Mouse (Mus musculus) hindbrain, embryonic 11.5 days (tissue): Measurements from ENCODE around the gene Gpatch2l. TPM values are rescaled to one million over a fixed set of nuclear protein-coding genes. Genes with fewer than 3 reads are reported as not detected.

Experiments
- ATAC-seq: fragments of 200-750 bp; cut with Nextera tagmentation; 2 replicates; pipeline ENCODE4 v1.8.0; 2017; ENCODE audit warnings: mild to moderate bottlenecking, moderate TSS enrichment, moderate library complexity; ENCODE audit not compliant: low FRiP score
- DNase-seq: peaks from one replicate; pipeline ENCODE4 v3.0.0-alpha.2; 2015; ENCODE audit warnings: low spot score
- H3K27ac ChIP-seq: fragments of 300-500 bp; sonication (generic); 2 replicates; pipeline ENCODE4 v1.5.1; 2014; ENCODE audit warnings: mild to moderate bottlenecking, low read depth, low read length
- H3K27me3 ChIP-seq: fragments of 300-500 bp; sonication (generic); 2 replicates; pipeline ENCODE4 v1.6.1; 2014; ENCODE audit warnings: mild to moderate bottlenecking, low read length, moderate library complexity, mixed read lengths; ENCODE audit not compliant: control insufficient read depth, insufficient read depth
- H3K36me3 ChIP-seq: fragments of 300-500 bp; sonication (generic); 2 replicates; pipeline ENCODE4 v1.6.1; 2014; ENCODE audit warnings: mild to moderate bottlenecking, low read length, moderate library complexity, mixed read lengths; ENCODE audit not compliant: control insufficient read depth, insufficient read depth
- H3K4me1 ChIP-seq: fragments of 300-500 bp; sonication (generic); replicated peaks from 2 replicates; pipeline ENCODE4 v1.6.1; 2014; ENCODE audit warnings: low read length, mixed read lengths; ENCODE audit not compliant: control insufficient read depth, insufficient read depth
- H3K4me2 ChIP-seq: fragments of 300-500 bp; sonication (generic); replicated peaks from 2 replicates; pipeline ENCODE4 v1.6.1; 2014; ENCODE audit warnings: mild to moderate bottlenecking, low read depth, low read length
- H3K4me3 ChIP-seq: fragments of 300-500 bp; sonication (generic); 2 replicates; pipeline ENCODE4 v1.5.1; 2014; ENCODE audit warnings: low read depth, low read length
- H3K9ac ChIP-seq: fragments of 300-500 bp; sonication (generic); 2 replicates; pipeline ENCODE4 v1.6.1; 2014; ENCODE audit warnings: low read depth, low read length
- H3K9me3 ChIP-seq: fragments of 300-500 bp; sonication (generic); 2 replicates; pipeline ENCODE4 v1.6.1; 2016; ENCODE audit warnings: low read length; ENCODE audit not compliant: control insufficient read depth
- WGBS: fragments of 180-500 bp; shearing (Covaris S2); extraction: QIAGEN DNeasy Blood & Tissue Kit; methylation state at CpG from one replicate; pipeline ENCODE4 v1.1.7; 2014; 5-methylcytosine and 5-hydroxymethylcytosine counted together
- polyA plus RNA-seq: library from polyadenylated mRNA; unstranded; fragments of >200 nt; fragmentation: Nextera tagmentation; extraction: Ambion mirVana; gene quantifications from 2 replicates; pipeline ENCODE4 v1.2.1, GENCODE M21; 2014

The Gpatch2l gene
- polyA plus RNA-seq, 1 experiment from 2014 or later: 17.4 TPM

GRCm38 (mm10) chr12:86254910-86255309 is 13.3 kb downstream of the Gpatch2l start:
- H3K9ac ChIP-seq: no peak overlapping the region
- WGBS: 87% methylated on average over 7 of the region's 7 CpGs
- no peak overlapping the region for H3K4me2 ChIP-seq
- no peak overlapping the region for H3K27ac ChIP-seq
- H3K27me3 ChIP-seq: no peaks in the 10 kb centered on the region
- DNase-seq (no peak), ATAC-seq (no peak)
- no peaks in the 10 kb centered on the region for H3K36me3 ChIP-seq
- H3K4me1 ChIP-seq: no peaks in the 10 kb centered on the region
- H3K4me3 ChIP-seq: no peak overlapping the region
- no peaks in the 10 kb centered on the region for H3K9me3 ChIP-seq

DNA sequence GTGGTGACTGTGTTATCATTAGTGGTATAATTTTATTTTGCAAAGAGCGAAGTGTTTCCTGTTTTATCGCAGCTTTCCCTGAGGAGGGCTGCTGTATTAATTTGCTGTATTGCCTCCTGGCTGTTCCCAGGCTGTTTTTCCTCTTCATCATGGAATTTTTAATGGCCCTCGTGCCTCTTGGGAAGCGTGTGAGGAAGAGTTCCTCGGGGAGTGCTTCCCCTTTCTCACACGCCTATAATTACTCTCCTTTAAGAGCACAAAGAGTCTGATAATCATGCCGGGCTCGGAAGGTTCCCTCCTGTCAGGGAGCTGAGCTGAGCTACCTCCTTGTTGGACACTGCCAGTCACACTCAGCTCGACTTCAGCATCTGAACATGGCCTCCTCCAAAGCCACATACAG is 30.0 kb downstream of the Gpatch2l start:
- no peaks in the 10 kb centered on the region for H3K4me1 ChIP-seq
- H3K4me2 ChIP-seq: no peak overlapping the region
- no peak overlapping the region for H3K9ac ChIP-seq
- no peak for ATAC-seq
- no peaks in the 10 kb centered on the region for H3K36me3 ChIP-seq
- H3K27me3 ChIP-seq: no peaks in the 10 kb centered on the region
- no peak overlapping the region for H3K4me3 ChIP-seq
- no peak for DNase-seq
- H3K9me3 ChIP-seq: no peaks in the 10 kb centered on the region
- 68% methylated on average over 9 of the region's 9 CpGs for WGBS
- H3K27ac ChIP-seq: no peak overlapping the region

DNA sequence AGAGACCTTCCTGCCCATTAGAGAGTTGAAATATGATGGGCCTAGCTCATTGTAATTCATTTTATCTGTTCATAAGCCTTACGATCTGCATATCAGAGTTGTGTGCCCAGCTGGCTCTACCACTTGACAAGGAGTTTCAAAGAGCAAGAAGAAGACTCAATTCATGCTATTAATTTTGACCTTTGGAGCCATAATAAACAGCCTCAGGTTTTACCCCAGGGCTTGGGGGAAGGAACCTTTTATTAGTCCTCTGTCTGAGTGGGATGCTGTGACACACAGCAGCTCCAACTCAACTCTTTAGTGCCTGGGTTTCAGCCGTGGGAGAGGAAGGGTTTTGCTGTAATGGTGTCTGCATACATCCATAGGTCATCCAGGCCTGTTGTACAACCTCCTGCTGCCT is 32.6 kb downstream of the Gpatch2l start:
- DNase-seq: no peak
- no peaks in the 10 kb centered on the region for H3K36me3 ChIP-seq
- WGBS: 81% methylated on average over 2 of the region's 2 CpGs

DNA sequence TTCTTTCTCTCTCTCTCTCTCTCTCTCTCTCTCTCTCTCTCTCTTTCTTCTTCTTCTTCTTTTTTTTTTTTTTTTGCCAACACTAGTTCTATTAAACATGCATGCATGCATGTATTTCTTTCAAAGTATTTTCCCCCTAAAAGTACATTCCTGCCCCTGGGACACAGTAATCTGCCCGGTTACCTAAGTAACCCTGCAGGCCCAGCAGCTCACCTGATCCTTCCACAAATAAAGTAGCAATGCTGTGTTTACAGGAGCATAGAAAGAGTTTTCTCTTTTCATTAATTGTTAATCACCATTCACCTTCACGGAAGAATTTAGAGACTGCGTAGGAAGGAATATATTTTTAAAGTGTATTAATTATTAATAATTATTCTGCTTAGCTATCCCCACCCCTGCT is 34.1 kb downstream of the Gpatch2l start:
- Histone ChIP-seq H3K36me3 (no peaks in the 10 kb centered on the region), H3K4me2 (no peak overlapping the region), H3K4me3 (no peak overlapping the region), H3K27ac (no peak overlapping the region), H3K4me1 (no peaks in the 10 kb centered on the region), H3K9ac (no peak overlapping the region), H3K9me3 (no peaks in the 10 kb centered on the region), H3K27me3 (no peaks in the 10 kb centered on the region)
- ATAC-seq: no peak
- 90% methylated on average over 3 of the region's 3 CpGs for WGBS
- DNase-seq: no peak

More for the DNA sequence above, 32.6 kb downstream of the Gpatch2l start:
- H3K9me3 ChIP-seq: no peaks in the 10 kb centered on the region
- no peak overlapping the region for H3K4me3 ChIP-seq
- no peaks in the 10 kb centered on the region for H3K4me1 ChIP-seq
- no peak overlapping the region for H3K9ac ChIP-seq
- H3K27ac ChIP-seq: no peak overlapping the region
- H3K4me2 ChIP-seq: no peak overlapping the region
- ATAC-seq: no peak
- H3K27me3 ChIP-seq: no peaks in the 10 kb centered on the region

DNA sequence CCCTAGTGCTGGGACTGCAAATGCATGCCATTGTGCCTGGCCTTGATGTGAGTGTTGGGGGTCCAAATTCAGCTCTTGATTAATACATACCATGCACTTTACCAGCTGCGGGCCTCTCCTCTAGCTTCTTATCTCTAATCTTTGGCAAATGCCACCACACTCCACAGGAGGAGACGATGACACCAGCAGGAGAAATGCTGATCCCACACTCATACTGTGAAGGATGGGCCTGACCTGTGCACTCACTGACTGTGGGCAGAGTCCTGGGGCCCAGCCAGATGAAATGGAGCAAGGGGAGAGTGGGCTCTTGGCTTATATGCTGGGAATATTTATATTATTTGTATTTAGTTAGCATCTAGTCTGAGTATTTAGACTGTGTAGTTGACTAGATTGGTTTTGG is 34.8 kb downstream of the Gpatch2l start:
- H3K36me3 ChIP-seq: no peaks in the 10 kb centered on the region
- no peak overlapping the region for H3K9ac ChIP-seq
- no peaks in the 10 kb centered on the region for H3K27me3 ChIP-seq
- DNase-seq (no peak), ATAC-seq (no peak)
- 74% methylated on average over 2 of the region's 2 CpGs for whole genome bisulfite sequencing
- H3K4me1 ChIP-seq: no peaks in the 10 kb centered on the region
- H3K9me3 ChIP-seq: no peaks in the 10 kb centered on the region
- no peak overlapping the region for H3K4me2 ChIP-seq
- H3K27ac ChIP-seq: no peak overlapping the region
- H3K4me3 ChIP-seq: no peak overlapping the region

DNA sequence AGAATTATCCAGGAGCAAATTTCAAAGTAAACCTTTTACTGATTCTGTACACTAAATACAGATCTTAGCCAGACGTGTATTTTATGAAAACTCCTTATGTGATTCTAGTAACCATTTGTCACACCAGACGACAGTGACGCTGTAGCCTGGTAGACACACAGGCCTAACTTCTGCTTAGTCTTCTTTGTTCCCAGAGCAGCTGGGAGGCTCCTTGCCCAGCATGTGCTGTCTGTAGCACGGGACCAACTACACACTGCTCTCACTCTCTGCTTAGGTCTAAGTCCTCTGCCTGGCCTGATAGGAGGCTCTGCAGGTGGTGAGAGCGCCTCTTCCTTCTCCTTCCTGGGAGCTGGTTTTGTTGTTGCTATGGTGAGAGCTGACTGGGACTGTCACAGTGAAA is 35.2 kb downstream of the Gpatch2l start:
- Histone ChIP-seq H3K4me1 (no peaks in the 10 kb centered on the region), H3K9me3 (no peaks in the 10 kb centered on the region), H3K27ac (0 out of 2 replicates have a peak overlapping the region, but pooled peaks have one; percentile 2), H3K9ac (no peak overlapping the region), H3K27me3 (no peaks in the 10 kb centered on the region), H3K4me2 (no peak overlapping the region), H3K4me3 (no peak overlapping the region), H3K36me3 (no peaks in the 10 kb centered on the region)
- DNase-seq (peak; percentile 10), ATAC-seq (no peak)
- 54% methylated on average over 5 of the region's 5 CpGs for WGBS

DNA sequence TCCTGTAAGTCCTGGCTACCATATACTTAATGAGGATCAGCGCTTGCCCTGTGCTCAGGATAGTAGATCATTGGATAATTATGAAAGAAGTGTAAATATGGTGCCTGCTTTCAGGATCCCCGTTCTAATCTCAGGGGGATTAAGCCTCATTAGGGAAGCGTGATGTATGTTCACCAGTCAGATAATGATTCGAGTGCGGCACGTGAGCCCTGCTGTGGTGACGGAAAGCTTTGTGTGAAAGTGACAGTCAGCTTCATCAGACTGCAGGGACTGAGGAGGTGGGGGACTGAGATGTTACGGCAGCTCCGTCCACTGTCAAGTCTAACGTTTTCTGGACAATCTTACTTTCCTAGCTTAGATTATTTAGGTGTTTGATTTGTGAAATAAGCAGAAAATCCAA is 38.3 kb downstream of the Gpatch2l start:
- WGBS: 58% methylated on average over 10 of the region's 10 CpGs
- Histone ChIP-seq H3K27me3 (no peaks in the 10 kb centered on the region), H3K9ac (no peak overlapping the region), H3K9me3 (no peaks in the 10 kb centered on the region), H3K36me3 (no peaks in the 10 kb centered on the region), H3K27ac (no peak overlapping the region), H3K4me1 (no peaks in the 10 kb centered on the region), H3K4me3 (no peak overlapping the region), H3K4me2 (no peak overlapping the region)
- peak; percentile 52 for DNase-seq
- peak; percentile 45 for ATAC-seq

- Histone ChIP-seq H3K9me3 (no peaks in the 10 kb centered on the region), H3K27me3 (no peaks in the 10 kb centered on the region), H3K4me2 (no peak overlapping the region), H3K4me3 (no peak overlapping the region), H3K4me1 (no peaks in the 10 kb centered on the region), H3K27ac (no peak overlapping the region), H3K9ac (no peak overlapping the region), H3K36me3 (peaks cover 5% of the 10 kb centered on the region; the same call in 1 of the 2 replicates)
- DNase-seq: no peak
- 92% methylated on average over 2 of the region's 2 CpGs for WGBS
- no peak for ATAC-seq
Observed at GRCm38 (mm10) chr12:86285704-86286103, 44.0 kb downstream of the Gpatch2l start.

DNA sequence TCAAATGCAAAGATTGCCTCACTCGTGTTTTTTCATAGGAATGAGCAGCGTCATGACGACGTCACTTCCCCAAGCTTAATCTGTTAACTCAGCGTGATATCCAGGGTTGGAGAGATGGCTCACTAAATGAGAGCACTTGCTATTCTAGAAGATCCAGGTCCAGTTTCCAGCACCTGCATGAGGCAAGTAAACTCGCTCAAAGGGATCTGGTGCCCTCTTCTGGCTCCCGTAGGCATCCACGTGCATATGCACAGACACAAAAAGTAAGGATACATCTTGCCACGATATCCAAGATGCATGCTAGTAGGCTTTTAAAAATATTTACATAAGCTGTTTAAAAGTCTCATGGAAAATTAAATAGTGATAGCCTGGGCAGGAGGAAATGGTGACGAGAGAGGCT is 55.8 kb downstream of the Gpatch2l start:
- Histone ChIP-seq H3K4me2 (no peak overlapping the region), H3K36me3 (no peaks in the 10 kb centered on the region), H3K9me3 (no peaks in the 10 kb centered on the region), H3K27ac (no peak overlapping the region), H3K9ac (no peak overlapping the region), H3K4me3 (no peak overlapping the region), H3K27me3 (no peaks in the 10 kb centered on the region), H3K4me1 (no peaks in the 10 kb centered on the region)
- DNase-seq (no peak), ATAC-seq (no peak)
- 83% methylated on average over 10 of the region's 10 CpGs for WGBS
